Mouse (Mus musculus) kidney, adult 2 months (tissue): ENCODE measurements around the gene Art3.

Experiments used
- CTCF ChIP-seq: fragments of 200-500 bp; conservative IDR thresholded peaks from 2 replicates; pipeline ENCODE4 v1.5.1; 2011; ENCODE audit warnings: low read depth, mild to moderate bottlenecking, control low read depth, low read length, moderate library complexity, mixed read lengths; ENCODE audit not compliant: insufficient read depth, insufficient read length
- POLR2A ChIP-seq: fragments of 200-500 bp; IDR thresholded peaks from one replicate; pipeline ENCODE4 v1.6.1; 2011; ENCODE audit warnings: low read depth, low read length, control low read depth

DNA sequence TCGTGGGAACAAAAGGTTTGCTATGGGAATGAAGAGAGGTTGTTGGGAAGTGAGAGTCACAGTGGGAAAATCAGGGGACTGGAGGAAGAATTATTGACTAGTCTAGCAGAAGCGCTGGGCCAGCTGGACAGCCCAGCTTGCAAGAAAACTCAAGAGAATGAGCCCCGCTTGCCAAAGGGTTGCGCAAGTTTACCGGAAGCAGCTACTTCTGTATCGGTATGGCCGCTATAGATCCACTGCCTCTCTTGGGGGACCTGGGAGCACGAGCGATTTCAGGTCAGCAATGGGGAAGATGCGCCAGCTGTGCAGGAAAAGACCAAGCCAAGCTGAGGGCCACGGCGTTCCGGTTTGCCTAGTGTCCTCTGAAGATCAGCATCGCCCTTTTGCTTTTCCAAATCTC lies 13.0 kb upstream of the Art3 start:
- no peak for TF ChIP-seq POLR2A
- no peak for TF ChIP-seq CTCF
